Mouse (Mus musculus) MN1 (cell line): ENCODE measurements around the gene Htra3.

Experiments used
- DNase-seq: peaks from one replicate; pipeline ENCODE4 v3.0.0-alpha.2; 2016; ENCODE audit warnings: low spot score

The Htra3 gene

GRCm38 (mm10) chr5:35653743-35654395 lies 25.7 kb downstream of the Htra3 start:
- DNase-seq: no peak

- no peak for DNase-seq
These were observed 26.7 kb downstream of the Htra3 start for GRCm38 (mm10) chr5:35652872-35653271.

GRCm38 (mm10) chr5:35652319-35652718 lies 27.3 kb downstream of the Htra3 start:
- DNase-seq: no peak

GRCm38 (mm10) chr5:35648230-35648629 lies 31.4 kb downstream of the Htra3 start:
- DNase-seq: no peak

GRCm38 (mm10) chr5:35647562-35647961 lies 32.0 kb downstream of the Htra3 start:
- no peak for DNase-seq

- no peak for DNase-seq
These were observed 32.7 kb downstream of the Htra3 start for GRCm38 (mm10) chr5:35646927-35647326.

DNA sequence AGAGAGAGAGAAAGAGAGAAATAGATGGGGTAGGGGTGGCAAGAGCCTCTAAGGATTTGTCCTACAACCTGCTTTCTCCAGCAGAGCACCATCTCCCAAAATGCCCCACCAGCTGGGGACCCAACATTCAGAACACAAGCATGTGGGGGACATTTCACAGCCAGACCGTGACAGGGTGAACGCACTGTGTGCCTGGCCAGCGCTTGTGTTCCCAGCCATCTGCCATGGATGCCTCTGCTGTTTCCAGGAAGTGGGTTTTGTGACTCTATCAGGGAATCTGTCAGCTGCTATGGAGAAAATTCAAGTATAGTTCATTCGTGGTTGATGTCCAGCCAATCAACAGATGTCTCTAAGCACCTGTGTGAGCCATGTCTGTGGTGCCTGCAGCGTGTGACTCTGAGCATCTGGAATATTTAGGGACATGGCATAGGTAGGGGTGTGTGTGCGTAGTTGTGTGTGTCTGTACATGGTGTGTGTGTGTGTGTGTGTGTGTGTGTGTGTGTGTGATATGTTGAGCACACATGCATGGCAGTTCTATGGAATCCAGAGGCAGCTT lies 33.6 kb downstream of the Htra3 start:
- DNase-seq: no peak

- DNase-seq: no peak
These were observed 35.5 kb downstream of the Htra3 start for GRCm38 (mm10) chr5:35644082-35644481.

- no peak for DNase-seq
These were observed 36.1 kb downstream of the Htra3 start for GRCm38 (mm10) chr5:35643401-35644048.

DNA sequence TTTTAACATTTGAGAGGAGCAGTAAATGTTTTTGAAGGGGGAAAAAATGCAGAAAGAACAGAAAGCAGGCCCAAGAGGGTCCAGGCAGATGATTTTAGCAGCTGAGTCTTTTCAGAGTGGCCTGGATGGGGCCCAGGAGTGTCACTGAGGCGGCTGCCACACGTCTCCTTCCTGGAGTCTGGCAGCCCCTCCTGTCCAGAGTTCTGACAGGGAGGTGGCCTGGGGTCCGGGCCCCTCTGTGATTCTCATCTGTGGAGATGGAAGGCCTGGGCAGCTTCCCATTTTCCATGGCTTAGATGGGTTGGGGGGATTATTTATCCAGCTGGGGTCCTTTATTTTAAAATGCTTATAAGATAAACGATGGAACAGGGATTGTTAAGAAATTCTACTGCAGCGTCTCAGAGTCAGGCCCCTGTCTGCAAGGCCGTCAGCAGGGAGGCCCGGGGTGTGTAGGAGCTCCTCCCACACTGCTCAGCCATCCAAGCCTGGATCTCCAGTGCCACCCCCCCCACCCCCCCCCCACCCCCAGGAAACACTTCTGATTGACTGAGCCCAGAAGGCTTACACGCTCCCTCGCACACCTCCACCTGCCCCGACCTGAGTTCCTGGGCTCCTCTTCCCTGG lies 37.5 kb downstream of the Htra3 start:
- no peak for DNase-seq

GRCm38 (mm10) chr5:35636016-35636415 lies 43.6 kb downstream of the Htra3 start:
- peak; percentile 19 for DNase-seq

DNA sequence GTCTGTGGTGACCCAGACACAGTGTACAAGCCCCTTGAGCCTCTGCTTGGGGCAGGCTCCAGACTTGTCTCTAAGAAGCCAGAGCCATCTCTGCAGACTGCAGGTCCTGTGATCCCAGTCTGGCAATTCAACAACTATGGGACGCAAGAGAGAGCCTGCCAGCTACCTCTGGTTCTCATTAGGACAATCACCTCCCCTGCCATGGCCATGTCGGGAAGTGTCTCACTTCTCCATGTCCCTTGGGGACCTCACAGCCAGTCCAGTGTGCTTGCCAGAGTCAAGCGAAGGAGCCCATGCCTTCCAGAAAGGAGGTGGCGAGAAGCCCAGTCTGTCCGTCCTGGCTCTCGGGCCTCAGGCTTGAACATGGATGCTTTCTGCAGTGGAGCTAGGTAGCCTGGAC lies 46.7 kb downstream of the Htra3 start:
- peak; percentile 8 for DNase-seq

DNA sequence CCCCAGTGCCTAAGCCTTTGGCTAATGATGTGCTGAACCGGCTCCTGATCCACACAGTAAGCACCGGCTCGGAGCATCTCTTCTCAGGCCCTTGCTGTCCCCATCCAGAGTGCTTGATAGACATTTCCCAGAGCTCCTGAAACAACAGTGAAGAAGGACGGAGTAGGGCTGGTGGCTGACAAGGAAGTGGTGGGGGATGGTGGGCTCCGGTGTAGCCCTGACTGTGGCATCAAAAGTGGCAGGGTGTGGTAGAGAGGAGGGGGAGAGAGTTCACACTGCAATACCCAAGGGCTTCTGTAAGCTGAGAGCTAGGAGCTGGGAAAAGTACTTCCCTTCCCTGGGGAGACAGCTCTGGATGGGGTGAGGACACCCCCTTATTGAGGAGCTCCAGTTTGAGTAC lies 47.8 kb downstream of the Htra3 start:
- no peak for DNase-seq

DNA sequence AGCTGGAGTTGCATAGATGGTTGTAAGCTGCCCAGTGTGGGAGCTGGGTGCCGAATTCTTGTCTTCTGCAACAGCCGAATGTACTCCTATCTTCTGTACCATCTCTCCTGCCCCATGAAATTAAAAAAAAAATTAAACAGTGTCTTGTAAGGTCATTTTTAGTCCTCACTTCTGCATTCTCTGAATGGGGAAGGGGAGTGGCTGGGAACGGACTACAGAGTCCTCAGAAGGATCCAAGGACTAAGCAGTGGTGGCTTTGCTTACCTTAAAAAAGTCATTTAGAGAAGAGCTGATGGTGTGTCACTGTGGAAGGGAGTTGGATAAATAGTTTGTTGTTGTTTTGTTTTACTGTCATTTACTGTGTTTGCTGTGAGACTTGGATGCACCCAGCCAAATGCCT lies 48.4 kb downstream of the Htra3 start:
- no peak for DNase-seq

- no peak for DNase-seq
These were observed 48.9 kb downstream of the Htra3 start for GRCm38 (mm10) chr5:35630706-35631105.

- DNase-seq: no peak
These were observed 50.2 kb downstream of the Htra3 start for GRCm38 (mm10) chr5:35629333-35629732.

GRCm38 (mm10) chr5:35628685-35629084 lies 50.9 kb downstream of the Htra3 start:
- peak; percentile 48 for DNase-seq

- no peak for DNase-seq
These were observed 52.2 kb downstream of the Htra3 start for GRCm38 (mm10) chr5:35627307-35627840.

- peak; percentile 73 for DNase-seq
These were observed 53.2 kb downstream of the Htra3 start for GRCm38 (mm10) chr5:35626408-35626807.

DNA sequence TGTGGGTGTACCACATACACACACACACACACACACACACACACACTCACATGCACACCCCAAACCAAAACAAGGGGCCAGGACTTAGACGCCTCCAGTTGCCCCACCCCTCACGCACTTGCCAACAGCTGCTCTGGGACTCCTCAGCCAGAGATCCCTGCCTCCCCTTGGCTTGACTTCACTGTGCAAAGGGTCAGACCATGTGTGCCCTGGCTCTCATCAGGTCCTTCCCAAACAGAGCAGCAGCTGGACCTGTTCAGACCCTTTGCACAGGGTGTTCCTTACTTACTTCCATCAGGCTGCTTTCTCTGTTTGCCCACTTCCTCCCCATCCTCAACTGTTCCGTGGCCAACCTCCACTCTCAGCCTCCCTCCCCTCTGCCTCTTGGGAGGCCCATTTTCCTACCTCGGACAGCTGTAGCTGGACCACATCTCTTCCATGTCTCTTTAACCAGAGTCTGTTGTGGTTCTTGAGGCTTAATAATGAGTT lies 54.8 kb downstream of the Htra3 start:
- peak; percentile 9 for DNase-seq

DNA sequence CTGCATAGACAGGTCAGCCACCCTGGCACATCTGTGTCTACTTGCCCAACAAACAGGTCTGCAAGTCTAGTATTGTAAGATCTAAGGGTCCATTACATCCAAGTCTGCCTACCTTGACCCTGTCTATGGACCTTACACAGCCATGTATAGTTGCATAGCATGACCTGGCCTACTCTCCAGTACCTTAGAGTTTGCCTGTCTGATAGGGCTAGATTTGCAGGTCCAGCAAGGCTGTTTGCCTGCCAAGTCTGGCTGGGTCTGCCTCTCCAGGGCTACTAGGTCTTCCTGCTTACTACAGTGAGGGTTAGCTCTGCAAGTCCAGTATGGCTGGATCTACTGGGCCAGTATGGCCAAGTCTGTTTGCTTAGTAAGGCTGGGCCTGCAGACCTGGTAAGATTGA lies 55.8 kb downstream of the Htra3 start:
- no peak for DNase-seq

GRCm38 (mm10) chr5:35621114-35621513 lies 58.5 kb downstream of the Htra3 start:
- DNase-seq: peak; percentile 37

GRCm38 (mm10) chr5:35616943-35617342 lies 62.6 kb downstream of the Htra3 start:
- no peak for DNase-seq
